In the genomic region with DNA sequence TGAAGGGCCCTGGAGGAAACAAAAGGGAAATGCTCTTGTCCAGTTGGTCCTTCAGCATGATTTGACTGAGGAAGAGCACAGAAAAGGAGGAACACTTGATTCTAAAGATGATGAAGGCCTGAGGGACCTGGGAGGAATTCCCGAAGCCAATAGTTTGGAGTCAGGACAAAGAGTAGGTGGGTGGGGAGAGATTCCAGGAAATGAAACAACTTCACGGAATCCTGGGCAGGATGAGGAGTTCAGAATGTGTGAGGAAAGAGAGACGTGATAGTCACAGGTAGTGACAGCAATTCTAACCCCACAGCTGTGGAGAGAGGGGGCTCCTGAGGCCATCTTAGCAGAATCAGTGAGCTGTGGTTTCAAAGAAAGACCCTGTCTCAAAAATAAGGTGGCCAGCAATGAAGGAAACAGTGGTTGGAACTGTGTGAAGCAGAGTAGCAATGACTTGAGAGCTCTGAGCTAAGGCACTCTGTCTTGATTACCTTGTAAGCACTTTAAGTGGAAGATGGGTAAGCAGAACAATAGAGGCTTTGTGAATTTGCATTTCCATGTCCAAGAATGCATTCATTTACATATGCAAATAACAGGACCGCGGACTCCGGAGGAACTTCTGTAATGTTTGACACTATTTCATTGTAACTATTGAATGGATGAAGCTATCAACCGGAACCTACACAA, we compare ENCODE assay signal across 14 mouse cellular contexts.
"Had no signal": no experiment of that assay in that cellular context is flagged by ENCODE, and none has a peak within 500 bp of the region (broad histone marks: within the 10 kb centered on the region; RNA-seq: fewer than 3 reads in every experiment).

No protein-coding gene starts in this region.

- H3K4me1 ChIP-seq: limb, embryonic 12.5 days; liver, embryonic 13.5 days had no signal

- H3K9ac ChIP-seq: limb, embryonic 12.5 days; liver, embryonic 13.5 days; liver, postnatal 0 days; lung, embryonic 15.5 days had no signal

- H3K27ac ChIP-seq: left cerebral cortex, adult 2 months; limb, embryonic 12.5 days; liver, embryonic 13.5 days; lung, embryonic 15.5 days; macrophage; stomach, postnatal 0 days had no signal

- H3K4me3 ChIP-seq: left cerebral cortex, adult 2 months; limb, embryonic 12.5 days; liver, embryonic 13.5 days; lung, embryonic 15.5 days; megakaryocyte, embryonic 14.5 days had no signal

- H3K36me3 ChIP-seq: limb, embryonic 12.5 days; liver, embryonic 13.5 days; lung, embryonic 15.5 days had no signal

- H3K9me3 ChIP-seq: limb, embryonic 12.5 days; liver, embryonic 13.5 days; lung, embryonic 15.5 days had no signal

- DNase-seq: kidney, postnatal 25 days; liver; liver, embryonic 13.5 days; liver, postnatal 0 days; lung, postnatal 14 days; thymus, postnatal 4 days had no signal

- ATAC-seq: liver, postnatal 0 days; midbrain, embryonic 16.5 days had no signal

- H3K27me3 ChIP-seq: limb, embryonic 12.5 days; liver, embryonic 13.5 days; lung, embryonic 15.5 days had no signal

- H3K4me2 ChIP-seq: limb, embryonic 12.5 days; liver, embryonic 13.5 days; lung, embryonic 15.5 days; midbrain, embryonic 11.5 days had no signal
